ENCODE assay signal across 16 mouse cellular contexts in genomic region chr4:140227837-140228236, GRCm38 (mm10).
"Had no signal": no experiment of that assay in that cellular context is flagged by ENCODE, and none has a peak within 500 bp of the region (broad histone marks: within the 10 kb centered on the region; RNA-seq: fewer than 3 reads in every experiment).

No protein-coding gene starts in this region.

- H3K4me1 ChIP-seq: limb, embryonic 13.5 days; liver, embryonic 12.5 days; liver, embryonic 15.5 days; megakaryocyte, embryonic 14.5 days had no signal

- H3K36me3 ChIP-seq: limb, embryonic 10.5 days; limb, embryonic 13.5 days; liver, embryonic 12.5 days; liver, embryonic 15.5 days; lung, embryonic 15.5 days had no signal

- H3K4me2 ChIP-seq: limb, embryonic 13.5 days; liver, embryonic 12.5 days; liver, embryonic 15.5 days; lung, embryonic 15.5 days; midbrain, embryonic 11.5 days had no signal

- H3K9ac ChIP-seq: limb, embryonic 13.5 days; liver, embryonic 12.5 days; liver, embryonic 15.5 days; lung, embryonic 15.5 days had no signal

- ATAC-seq: liver, embryonic 12.5 days had no signal

- H3K9me3 ChIP-seq: limb, embryonic 10.5 days; limb, embryonic 13.5 days; liver, embryonic 12.5 days; liver, embryonic 15.5 days; lung, embryonic 15.5 days; megakaryocyte, embryonic 14.5 days had no signal

- H3K4me3 ChIP-seq: limb, embryonic 10.5 days; limb, embryonic 13.5 days; liver, embryonic 12.5 days; liver, embryonic 15.5 days; lung, embryonic 15.5 days; megakaryocyte, embryonic 14.5 days had no signal

- DNase-seq: kidney, adult 9 months; kidney, postnatal 14 days; kidney, postnatal 4 days; liver; lung, adult 18-20 months; lung, postnatal 10 days; lung, postnatal 36 days; thymus, adult 18-20 months; thymus, postnatal 36 days had no signal

- H3K27ac ChIP-seq: limb, embryonic 10.5 days; limb, embryonic 13.5 days; liver, embryonic 12.5 days; liver, embryonic 15.5 days; lung, embryonic 15.5 days had no signal
